Mouse (Mus musculus): Measurements from ENCODE around the gene Stk17b. TPM values are rescaled to one million over a fixed set of nuclear protein-coding genes. Genes with fewer than 3 reads are reported as not detected.

Stk17b gene
- 1,296 TPM for polyA plus RNA-seq (2017; shearing (Covaris generic))

GRCm38 (mm10) chr1:53784721-53785418 is at the start of gene Stk17b:
Gene Stk17b (minus strand): TSS chr1:53785224.

GRCm38 (mm10) chr1:53706431-53707361 is 78.3 kb downstream of the Stk17b start, which contains the start of gene Dnah7a:
Gene Dnah7a (minus strand): TSS chr1:53706784.

Other genes with a start within 250 kb of the Stk17b start
- 0.07 TPM for gene Dnah7a, start 78.4 kb downstream of the Stk17b start, polyA plus RNA-seq (2017; shearing (Covaris generic))